Mouse (Mus musculus) bone marrow, adult 2 months (tissue): Measurements from ENCODE around the gene Gm6096.

Source experiments
- CTCF ChIP-seq: fragments of 200-500 bp; IDR thresholded peaks from 2 replicates; pipeline ENCODE4 v1.5.1; 2011; ENCODE audit warnings: low read length, control low read depth; ENCODE audit not compliant: control insufficient read depth, insufficient read depth
- POLR2A ChIP-seq: fragments of 200-500 bp; IDR thresholded peaks from 2 replicates; pipeline ENCODE4 v1.6.1; 2011; ENCODE audit warnings: low read depth, mild to moderate bottlenecking, control low read depth, low read length, borderline replicate concordance; ENCODE audit not compliant: control insufficient read depth

GRCm38 (mm10) chr7:34232785-34233725 is 17.8 kb upstream of the Gm6096 start:
- TF ChIP-seq CTCF (no peak), POLR2A (no peak)
